Mouse (Mus musculus) heart, postnatal 25 days (tissue): Measurements from ENCODE around the gene Gm32802. TPM values are rescaled to one million over a fixed set of nuclear protein-coding genes. Genes with fewer than 3 reads are reported as not detected.
"Not testable (repeated sequence)": the region's sequence is repeated elsewhere in the genome, so short reads cannot be mapped to it uniquely, and the experiment has no call there.

Experiments
- DNase-seq: peaks from one replicate; pipeline ENCODE4 v3.0.0; 2022; ENCODE audit warnings: low spot score
- intact Hi-C: fragments of 180-260 bp; cut with DNase I; formaldehyde crosslinking; loops from one replicate; pipeline ENCODE4 v1.15.1; 2025
- total RNA-seq, 2 experiments: library from RNA; stranded (reverse); gene quantifications; 2 replicates each; pipeline ENCODE4 v1.2.3; 2021

Gene Gm32802
- under 1 TPM; 0.59 to 0.62 TPM for total RNA-seq

DNA sequence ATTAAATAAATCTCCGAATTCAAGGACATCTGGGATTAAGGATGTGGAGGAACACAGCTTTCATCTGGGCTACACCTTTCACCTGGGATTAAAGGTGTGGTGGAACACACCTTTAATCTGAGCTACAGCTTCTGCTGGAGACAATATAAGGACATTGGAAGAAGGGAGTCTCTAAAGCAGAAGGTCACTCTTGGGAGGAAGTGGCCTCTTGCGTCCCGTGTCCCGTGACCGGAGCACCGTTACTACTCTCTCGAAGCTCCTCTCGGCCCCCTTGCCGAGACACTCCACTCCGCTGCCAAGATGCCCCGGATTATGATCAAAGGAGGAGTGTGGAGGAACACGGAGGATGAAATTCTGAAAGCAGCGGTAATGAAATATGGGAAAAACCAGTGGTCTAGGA is at the start of gene Gm32802:
Gene Gm32802 (plus strand): TSS at position 301 of the 400 bp plus-strand sequence.
- intact Hi-C loops, DNase-seq: not testable (repeated sequence)

DNA sequence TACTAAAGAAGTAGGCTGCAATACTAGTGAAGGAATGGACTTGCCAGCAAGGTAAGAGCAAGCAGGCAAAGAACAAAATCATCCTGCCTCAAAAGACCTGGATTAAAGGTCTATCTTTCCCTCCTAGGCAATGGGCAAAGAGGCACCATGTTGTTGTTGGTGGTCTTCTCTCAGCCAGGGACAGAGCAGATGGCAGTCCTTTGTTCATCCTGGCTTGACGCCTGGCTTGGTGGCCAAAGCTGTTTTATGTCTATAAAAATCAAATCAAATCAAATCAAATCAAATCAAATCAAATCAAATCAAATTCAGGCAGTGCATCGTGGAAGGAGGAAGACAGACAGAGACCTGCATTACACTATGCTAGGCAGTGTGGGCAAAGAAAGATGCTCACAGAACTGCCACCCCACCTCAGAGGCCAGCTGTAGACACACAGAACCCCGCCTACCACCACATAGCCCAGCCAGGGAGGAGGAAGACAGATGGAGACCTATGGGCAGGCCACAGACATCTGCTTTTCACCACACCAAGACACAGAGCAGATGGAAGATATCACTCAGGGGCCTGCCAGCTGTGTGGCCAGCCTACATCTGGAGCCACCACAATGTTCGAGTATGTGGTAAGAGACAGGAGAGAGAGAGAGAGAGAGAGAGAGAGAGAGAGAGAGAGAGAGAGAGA is 42.6 kb upstream of the Gm32802 start:
- DNase-seq, intact Hi-C loops: not testable (repeated sequence)

DNA sequence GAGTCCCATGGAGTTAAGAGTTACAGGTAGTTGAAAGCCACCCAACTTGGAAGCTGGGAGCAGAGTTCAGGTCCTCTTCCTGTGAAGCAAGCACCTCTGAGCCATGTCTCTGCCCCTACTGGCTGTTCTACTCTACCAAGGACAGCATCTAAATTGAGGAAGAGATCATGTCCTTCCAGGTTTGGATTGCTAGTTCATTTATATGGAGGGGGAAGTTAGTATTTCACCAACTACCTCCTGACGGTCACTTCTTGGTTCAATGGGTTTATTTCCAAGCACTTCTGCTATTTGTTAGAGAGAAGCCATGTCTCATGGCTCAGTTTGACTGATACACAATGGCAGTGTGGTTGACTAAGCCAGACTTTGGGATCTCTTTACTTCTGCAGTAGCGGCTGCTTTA is 30.9 kb upstream of the Gm32802 start:
- intact Hi-C loops, DNase-seq: not testable (repeated sequence)

DNA sequence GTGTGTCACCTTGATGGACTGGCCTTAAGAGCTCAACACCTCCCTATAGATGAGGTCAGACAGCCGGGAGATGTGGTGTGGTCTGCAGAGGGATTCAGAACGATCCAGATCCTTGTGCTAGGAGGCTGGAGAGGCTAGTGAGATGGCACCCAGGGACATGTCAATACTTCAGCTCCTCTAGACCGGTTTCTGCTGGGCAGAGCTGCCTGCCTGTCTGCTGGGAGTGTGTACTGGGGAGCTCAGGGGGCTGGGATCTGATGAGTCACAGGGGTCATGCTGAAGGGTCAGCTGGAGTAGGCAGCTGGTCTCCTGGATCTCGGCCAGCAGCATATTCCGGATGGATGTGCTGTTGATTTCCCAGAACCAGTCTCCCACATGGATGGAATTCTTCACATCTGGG is 25.9 kb upstream of the Gm32802 start:
- intact Hi-C loops, DNase-seq: not testable (repeated sequence)

DNA sequence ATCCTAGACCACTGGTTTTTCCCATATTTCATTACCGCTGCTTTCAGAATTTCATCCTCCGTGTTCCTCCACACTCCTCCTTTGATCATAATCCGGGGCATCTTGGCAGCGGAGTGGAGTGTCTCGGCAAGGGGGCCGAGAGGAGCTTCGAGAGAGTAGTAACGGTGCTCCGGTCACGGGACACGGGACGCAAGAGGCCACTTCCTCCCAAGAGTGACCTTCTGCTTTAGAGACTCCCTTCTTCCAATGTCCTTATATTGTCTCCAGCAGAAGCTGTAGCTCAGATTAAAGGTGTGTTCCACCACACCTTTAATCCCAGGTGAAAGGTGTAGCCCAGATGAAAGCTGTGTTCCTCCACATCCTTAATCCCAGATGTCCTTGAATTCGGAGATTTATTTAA is 17.8 kb upstream of the Gm32802 start, which contains the start of gene Gm32717:
Gene Gm32717 (minus strand): TSS at position 101 of the 400 bp plus-strand sequence.
- DNase-seq, intact Hi-C loops: not testable (repeated sequence)

DNA sequence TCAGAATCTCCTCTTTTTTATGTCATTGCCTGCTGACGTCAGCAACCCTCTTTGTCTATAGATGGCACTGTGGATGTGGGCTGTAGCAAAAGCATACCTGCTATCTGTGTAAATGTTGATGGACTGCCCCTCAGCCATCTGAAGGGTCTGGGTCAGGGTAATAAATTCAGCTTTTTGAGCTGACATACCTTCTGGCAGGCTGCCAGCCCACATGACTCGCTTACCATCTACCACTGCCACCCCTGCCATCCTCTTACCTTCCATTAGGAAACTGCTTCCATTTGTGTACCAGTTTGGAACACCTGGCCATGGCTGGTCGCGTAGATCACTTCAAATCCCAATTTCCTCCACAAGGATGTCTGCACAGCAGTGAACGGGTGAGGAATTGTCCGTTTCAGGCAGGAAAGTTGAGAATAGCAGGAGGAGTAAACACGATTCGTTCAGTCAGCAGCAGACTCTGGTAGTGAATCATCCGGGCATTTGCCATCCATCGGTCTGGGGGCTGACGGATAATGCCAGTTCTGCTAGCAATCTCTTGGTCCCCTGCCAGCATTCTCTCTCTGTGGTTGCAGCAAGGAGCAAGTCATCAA is 9.4 kb upstream of the Gm32802 start:
- intact Hi-C loops, result not testable (repeated sequence)

DNA sequence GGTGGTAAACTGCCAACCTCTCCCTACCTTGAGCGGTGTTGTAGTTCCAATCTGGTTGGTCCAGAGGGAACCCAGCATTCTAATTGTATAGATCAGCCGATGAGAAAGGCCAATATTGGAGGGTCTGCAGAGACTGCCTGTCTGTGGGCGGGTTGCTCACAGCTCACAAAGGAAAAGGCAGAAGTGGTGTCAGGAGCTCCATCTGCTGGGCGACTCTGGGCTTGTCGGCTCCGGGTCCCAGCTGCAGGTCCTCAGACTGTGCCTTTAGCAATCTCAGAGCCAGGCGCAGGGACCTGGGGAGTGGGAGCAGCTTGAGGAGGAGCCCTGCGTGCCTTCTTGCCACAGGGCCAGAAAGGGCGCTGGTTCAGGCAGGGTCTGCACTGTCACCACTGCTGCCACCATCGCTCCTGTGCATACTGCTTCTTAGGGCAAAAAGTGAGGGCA is 7.6 kb upstream of the Gm32802 start:
- no peak for DNase-seq

More for the DNA sequence above, 9.4 kb upstream of the Gm32802 start:
- not testable (repeated sequence) for DNase-seq

DNA sequence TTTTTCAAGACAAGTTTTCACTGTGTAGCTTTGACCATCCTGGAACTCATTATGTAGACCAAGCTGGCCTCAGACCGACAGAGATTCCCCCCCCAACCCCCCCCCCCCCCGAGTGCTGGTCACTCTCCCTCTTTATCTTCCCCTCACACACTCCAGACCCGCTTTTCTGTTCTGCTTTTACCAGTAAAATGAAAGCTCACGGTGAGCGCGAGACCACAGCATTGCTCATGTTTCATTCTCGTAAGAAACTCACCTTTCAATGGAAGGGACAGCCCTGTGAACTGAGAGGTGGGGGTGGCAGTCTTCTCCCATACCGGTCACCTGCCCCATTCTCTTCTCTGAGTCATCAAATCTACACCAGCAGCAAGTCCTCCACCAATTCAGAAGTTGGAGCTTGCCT is 10.3 kb downstream of the Gm32802 start:
- DNase-seq, intact Hi-C loops: not testable (repeated sequence)

More for the DNA sequence above, 7.6 kb upstream of the Gm32802 start:
- intact Hi-C loops, result no loop called here

DNA sequence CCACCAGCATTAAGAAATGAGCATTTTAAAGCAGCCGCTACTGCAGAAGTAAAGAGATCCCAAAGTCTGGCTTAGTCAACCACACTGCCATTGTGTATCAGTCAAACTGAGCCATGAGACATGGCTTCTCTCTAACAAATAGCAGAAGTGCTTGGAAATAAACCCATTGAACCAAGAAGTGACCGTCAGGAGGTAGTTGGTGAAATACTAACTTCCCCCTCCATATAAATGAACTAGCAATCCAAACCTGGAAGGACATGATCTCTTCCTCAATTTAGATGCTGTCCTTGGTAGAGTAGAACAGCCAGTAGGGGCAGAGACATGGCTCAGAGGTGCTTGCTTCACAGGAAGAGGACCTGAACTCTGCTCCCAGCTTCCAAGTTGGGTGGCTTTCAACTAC is 12.9 kb downstream of the Gm32802 start:
- intact Hi-C loops, DNase-seq: not testable (repeated sequence)

DNA sequence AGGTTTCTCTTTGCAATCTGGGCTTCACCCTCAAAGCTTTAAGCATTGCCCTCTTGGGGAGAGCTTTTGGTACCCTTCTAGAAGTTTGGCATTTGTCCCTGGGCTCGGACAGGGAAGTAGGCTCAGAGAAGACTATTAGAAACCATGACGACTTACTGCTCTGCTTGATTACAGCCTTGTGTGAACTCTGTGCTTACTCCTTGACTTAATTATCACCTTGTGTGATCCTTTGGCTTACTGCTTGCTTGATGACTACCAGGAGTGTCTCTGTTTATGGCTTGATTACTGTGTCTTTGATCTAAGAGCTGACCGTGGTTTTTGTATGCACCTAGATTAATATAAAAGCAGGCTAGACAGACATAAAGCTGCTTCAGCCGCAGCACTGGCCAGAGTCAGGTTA is 19.6 kb downstream of the Gm32802 start:
- not testable (repeated sequence) for DNase-seq

DNA sequence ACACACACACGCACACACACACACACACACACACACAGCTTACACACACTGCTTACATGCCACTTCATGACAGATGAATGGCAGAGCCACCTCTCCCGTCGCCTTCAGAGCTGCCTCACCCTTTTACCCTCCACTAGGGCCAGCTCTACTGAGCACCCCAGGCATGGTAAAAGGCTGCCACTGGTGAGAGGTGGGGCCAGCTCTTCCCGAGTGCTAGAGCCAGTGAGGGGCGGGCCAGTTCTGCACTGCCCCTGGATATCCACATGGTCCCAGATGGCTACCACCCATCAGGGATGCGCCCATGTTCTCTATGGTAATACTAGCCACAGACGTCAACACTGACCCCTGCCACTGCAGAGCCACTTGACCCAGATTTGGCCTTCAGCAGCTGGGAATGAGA is 24.1 kb downstream of the Gm32802 start:
- DNase-seq, intact Hi-C loops: not testable (repeated sequence)

More for the DNA sequence above, 19.6 kb downstream of the Gm32802 start:
- intact Hi-C loops, result not testable (repeated sequence)

DNA sequence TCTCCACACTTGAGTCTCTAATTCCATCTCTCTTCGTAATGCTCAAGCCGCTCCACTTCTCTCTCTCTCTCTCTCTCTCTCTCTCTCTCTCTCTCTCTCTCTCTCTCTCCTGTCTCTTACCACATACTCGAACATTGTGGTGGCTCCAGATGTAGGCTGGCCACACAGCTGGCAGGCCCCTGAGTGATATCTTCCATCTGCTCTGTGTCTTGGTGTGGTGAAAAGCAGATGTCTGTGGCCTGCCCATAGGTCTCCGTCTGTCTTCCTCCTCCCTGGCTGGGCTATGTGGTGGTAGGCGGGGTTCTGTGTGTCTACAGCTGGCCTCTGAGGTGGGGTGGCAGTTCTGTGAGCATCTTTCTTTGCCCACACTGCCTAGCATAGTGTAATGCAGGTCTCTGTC is 24.5 kb downstream of the Gm32802 start:
- DNase-seq, intact Hi-C loops: not testable (repeated sequence)

DNA sequence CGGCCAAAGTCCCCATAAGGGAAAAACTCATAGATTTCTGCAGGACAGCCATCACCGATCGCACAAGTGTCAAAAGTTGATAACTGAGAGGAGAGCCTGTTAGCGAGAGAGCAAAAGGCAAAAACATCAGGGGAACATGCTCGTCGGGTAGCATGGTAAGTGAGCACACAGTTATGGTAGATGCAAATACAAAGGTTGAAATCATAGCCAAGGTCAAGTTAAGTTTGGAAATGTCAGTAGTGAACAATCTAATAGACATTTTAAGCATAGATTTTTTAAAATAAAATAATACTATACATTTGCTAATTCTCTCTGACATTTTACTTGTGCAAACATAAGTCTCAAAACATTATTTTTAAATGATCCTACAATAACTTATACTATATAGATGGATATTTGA is 36.5 kb downstream of the Gm32802 start, which contains the start of gene Iltifb:
Gene Iltifb (minus strand): TSS at position 101 of the 400 bp plus-strand sequence.
- intact Hi-C loops, result no loop called here
- no peak for DNase-seq

DNA sequence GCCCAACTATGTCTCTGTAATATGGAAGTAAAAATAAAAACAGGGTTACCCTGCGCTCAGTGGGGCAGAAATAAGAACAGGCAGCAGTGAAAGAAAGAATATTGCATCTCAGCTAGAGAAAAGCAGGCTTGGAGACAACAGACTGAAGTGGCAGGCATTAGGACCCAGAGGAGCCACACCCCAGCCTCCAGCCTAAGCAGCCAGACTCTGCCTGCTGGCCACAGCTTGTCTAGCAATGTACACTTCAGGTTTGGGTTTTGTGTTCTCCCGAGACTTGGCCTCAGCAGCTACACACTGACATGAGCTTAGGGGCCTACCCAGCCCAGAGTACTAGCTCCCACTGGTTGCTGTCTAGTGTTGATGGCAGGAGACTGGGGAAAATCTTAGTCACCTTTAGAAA is 43.6 kb downstream of the Gm32802 start:
- intact Hi-C loops, DNase-seq: not testable (repeated sequence)

Other genes with a start within 250 kb of the Gm32802 start
- 1 to 10 TPM; 2.4 to 3.9 TPM for gene Mdm1, start 116.9 kb upstream of the Gm32802 start, total RNA-seq
- gene Il22, start 53.7 kb upstream of the Gm32802 start, total RNA-seq, result not detected
- under 1 TPM; 0.59 to 0.62 TPM for gene Gm32717, start 17.9 kb upstream of the Gm32802 start, total RNA-seq
- gene Iltifb, start 36.4 kb downstream of the Gm32802 start, total RNA-seq, result not detected
- not detected for gene Gm9040, start 68.3 kb downstream of the Gm32802 start, total RNA-seq
- not detected for gene Gm9044, start 73.7 kb downstream of the Gm32802 start, total RNA-seq
- not detected for gene Gm9045, start 79.1 kb downstream of the Gm32802 start, total RNA-seq
- gene Gm9046, start 84.6 kb downstream of the Gm32802 start, total RNA-seq, result not detected
- gene Gm9048, start 90.0 kb downstream of the Gm32802 start, total RNA-seq, result not detected
- not detected for gene Gm9049, start 95.4 kb downstream of the Gm32802 start, total RNA-seq
- not detected for gene Ifng, start 182.4 kb downstream of the Gm32802 start, total RNA-seq